Mouse (Mus musculus) megakaryocyte, embryonic 14.5 days (primary cell): ENCODE results near the gene Zfp296. TPM values are rescaled to one million over a fixed set of nuclear protein-coding genes. Genes with fewer than 3 reads are reported as not detected.

Source experiments
- H3K27me3 ChIP-seq: replicated peaks from 2 replicates; pipeline ENCODE3; 2012; ENCODE audit warnings: inconsistent platforms
- H3K36me3 ChIP-seq: replicated peaks from 2 replicates; pipeline ENCODE3; 2012; ENCODE audit warnings: low read length, inconsistent platforms, mixed read lengths
- H3K4me1 ChIP-seq: 2 replicates; pipeline ENCODE4 v1.6.1; 2012; ENCODE audit warnings: inconsistent platforms
- H3K4me3 ChIP-seq: replicated peaks from 2 replicates; pipeline ENCODE3; 2012; ENCODE audit warnings: moderate library complexity, mild to moderate bottlenecking, inconsistent platforms
- H3K9me3 ChIP-seq: 2 replicates; pipeline ENCODE4 v1.6.1; 2012; ENCODE audit warnings: inconsistent platforms
- FLI1 ChIP-seq: IDR thresholded peaks from 2 replicates; pipeline ENCODE4 v1.6.1; 2012; ENCODE audit warnings: low read length, inconsistent platforms, mixed read lengths
- GATA1 ChIP-seq: IDR thresholded peaks from 3 replicates; pipeline ENCODE4 v1.6.1; 2012; ENCODE audit warnings: mixed read lengths, low read length, inconsistent platforms, borderline replicate concordance
- polyA plus RNA-seq: library from polyadenylated mRNA; stranded (reverse); fragments of >175 nt; gene quantifications from 2 replicates; pipeline ENCODE4 v1.2.3, GENCODE M21; 2012; ENCODE audit warnings: low replicate concordance; ENCODE audit not compliant: insufficient read depth

Zfp296 gene
- 6.0 and 13.6 TPM in 2 replicates for polyA plus RNA-seq

DNA sequence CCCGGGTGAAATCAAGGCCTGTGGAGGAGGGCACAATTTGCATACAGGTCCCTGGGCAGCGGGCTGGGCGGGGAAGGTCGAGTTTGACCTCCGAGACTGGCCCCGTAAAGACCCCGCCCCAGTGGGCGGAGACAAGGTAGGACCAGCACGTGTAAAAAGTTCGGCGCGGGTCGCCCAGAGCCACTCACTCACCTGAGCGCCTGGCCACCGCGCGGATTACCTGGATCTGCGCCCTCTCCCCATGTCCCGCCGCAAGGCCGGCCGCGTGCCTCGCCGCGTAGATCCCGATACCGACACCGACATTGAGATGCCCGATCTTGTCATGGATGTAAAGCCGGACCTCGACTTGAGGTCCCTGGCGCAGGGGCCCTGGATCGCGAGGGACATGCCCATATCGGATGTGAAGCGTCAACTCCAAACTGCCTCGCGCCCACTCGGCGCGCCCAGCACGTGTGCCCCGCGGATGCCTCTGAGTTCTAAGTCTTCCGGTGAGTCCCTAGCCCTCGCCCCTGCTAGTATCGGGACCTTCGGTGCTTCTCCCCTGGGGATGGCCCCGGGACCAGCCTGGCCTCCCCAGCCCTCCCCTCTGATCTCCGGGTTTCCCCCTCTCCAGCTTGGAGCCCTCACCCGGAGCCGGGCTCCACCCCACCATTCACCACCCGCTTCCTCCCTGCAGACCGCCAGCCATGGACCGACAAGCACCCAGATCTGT, at the start of gene Zfp296, which contains the start of gene Gemin7:
Gene Zfp296 (plus strand): TSS at position 147 of the 712 bp plus-strand sequence.
Gene Gemin7 (minus strand): TSS at position 455 of the 712 bp plus-strand sequence.
- Histone ChIP-seq H3K4me1 (peaks cover 80% of the 10 kb centered on the region), H3K27me3 (no peaks in the 10 kb centered on the region), H3K9me3 (no peaks in the 10 kb centered on the region), H3K4me3 (peak within 1 kb of the TSS; percentile 95), H3K36me3 (peaks cover 31% of the 10 kb centered on the region)
- TF ChIP-seq GATA1, result no peak
- TF ChIP-seq FLI1, result no peak

DNA sequence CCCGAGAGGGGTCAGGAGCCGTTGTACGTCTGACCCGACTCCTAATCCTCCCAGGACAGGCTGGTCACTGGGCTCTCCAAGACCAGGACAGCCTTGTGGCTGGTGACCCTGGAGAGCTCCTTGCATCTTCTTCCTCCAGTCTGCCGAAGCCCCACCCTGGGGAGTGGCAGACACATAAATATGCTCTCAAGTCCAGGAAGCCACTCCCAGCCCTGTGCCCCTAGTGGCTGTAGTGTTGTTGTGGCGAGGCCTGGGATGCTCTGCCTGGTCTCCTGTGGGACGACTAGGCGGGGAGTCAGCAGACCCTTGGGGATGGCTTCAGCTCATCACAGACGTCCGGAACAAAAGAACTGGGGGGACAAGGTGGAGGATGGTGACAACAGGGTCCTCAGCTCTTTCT, 46.0 kb upstream of the Zfp296 start:
- H3K4me1 ChIP-seq, result peaks cover 26% of the 10 kb centered on the region
- H3K27me3 ChIP-seq, result peaks cover 2% of the 10 kb centered on the region
- H3K4me3 ChIP-seq, result no peak overlapping the region
- peaks cover 79% of the 10 kb centered on the region for H3K36me3 ChIP-seq
- no peaks in the 10 kb centered on the region for H3K9me3 ChIP-seq
- TF ChIP-seq GATA1, result no peak
- TF ChIP-seq FLI1, result no peak

DNA sequence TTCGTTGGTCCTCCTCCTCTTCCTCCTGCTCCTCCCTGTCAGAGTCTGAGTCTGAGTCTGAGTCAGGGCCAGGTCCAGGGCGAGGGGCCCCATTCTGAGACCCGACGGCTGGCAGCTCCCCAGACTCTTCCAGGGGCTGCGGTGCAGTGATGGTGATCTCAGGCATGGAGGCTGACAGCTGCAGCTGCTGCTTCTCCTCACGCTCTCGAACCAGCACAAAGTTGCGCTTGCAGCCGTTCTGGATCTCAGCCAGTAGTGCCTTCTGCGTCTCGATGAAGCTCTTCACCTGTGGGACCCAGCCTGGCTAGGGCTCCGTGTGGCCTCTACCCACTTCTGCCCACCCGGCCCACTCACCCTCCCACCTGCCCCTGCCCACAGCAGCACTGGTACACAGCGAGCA, 44.8 kb upstream of the Zfp296 start:
- H3K9me3 ChIP-seq, result no peaks in the 10 kb centered on the region
- H3K36me3 ChIP-seq, result peaks cover 91% of the 10 kb centered on the region
- peaks cover 31% of the 10 kb centered on the region for H3K4me1 ChIP-seq
- no peaks in the 10 kb centered on the region for H3K27me3 ChIP-seq
- no peak overlapping the region for H3K4me3 ChIP-seq
- no peak for TF ChIP-seq GATA1
- no peak for TF ChIP-seq FLI1

DNA sequence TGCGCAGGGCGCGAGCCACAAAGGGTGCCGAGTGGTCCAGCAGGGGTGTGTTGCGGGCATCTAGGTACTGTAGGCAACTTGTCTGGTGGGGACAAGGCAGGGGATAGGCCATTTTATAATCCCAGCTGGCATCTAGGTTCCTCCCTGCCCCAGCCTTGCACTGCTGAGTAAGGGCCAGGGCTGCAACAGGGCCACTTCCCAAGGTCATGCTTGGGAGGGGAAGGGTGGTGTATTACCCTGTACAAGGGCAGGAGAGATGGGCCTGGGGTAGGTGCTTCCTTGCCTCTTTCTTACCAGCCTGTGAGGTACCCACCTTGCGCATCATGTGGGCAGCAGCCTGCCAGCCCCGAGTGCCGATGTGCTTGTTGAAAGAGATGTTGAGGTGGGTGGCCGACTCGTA, 42.4 kb upstream of the Zfp296 start:
- peaks cover 43% of the 10 kb centered on the region for H3K4me1 ChIP-seq
- peaks cover 92% of the 10 kb centered on the region for H3K36me3 ChIP-seq
- no peaks in the 10 kb centered on the region for H3K9me3 ChIP-seq
- H3K4me3 ChIP-seq, result no peak overlapping the region
- no peaks in the 10 kb centered on the region for H3K27me3 ChIP-seq
- TF ChIP-seq FLI1 (no peak), GATA1 (no peak)

DNA sequence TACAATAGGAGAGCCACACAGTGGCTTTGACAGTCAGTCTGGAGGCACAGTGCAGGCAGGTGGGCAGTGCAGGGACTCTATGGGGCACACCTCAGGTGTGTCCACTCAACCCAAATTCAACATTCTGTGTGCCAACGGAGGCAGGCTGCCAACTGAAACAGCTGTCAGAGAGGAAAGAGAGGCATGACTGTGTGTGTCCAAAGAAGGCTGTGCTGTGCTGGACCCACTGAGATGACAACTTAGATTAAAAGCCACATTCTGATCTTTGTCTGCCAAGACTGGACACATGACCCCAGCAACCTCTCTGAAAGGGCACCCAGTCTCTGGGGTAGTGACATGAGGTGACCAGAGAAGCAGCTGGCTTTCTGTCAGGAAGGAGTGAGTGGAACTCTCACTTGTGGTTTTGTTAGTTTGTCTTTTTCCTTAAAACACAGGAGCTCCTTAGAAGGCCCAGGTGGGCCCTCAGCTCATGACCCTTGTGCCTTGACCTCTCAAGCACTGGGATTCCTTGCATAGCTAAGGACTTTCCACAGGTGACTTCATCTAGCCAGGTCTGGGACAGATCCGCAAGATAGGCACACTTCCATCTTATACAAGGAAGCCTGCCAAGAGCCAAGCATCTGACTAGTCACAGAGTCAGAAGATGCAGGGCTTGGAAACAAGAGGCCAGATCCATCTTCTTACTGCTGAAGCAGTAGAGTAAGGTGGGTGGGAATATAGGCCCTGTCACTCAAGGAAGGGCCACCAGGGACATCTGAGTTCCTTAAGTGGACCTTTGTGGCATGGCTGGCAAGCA, 36.1 kb upstream of the Zfp296 start:
- H3K36me3 ChIP-seq, result peaks cover 80% of the 10 kb centered on the region
- no peaks in the 10 kb centered on the region for H3K27me3 ChIP-seq
- H3K4me3 ChIP-seq, result no peak overlapping the region
- peaks cover 76% of the 10 kb centered on the region for H3K4me1 ChIP-seq
- no peaks in the 10 kb centered on the region for H3K9me3 ChIP-seq
- TF ChIP-seq FLI1 (no peak), GATA1 (no peak)

DNA sequence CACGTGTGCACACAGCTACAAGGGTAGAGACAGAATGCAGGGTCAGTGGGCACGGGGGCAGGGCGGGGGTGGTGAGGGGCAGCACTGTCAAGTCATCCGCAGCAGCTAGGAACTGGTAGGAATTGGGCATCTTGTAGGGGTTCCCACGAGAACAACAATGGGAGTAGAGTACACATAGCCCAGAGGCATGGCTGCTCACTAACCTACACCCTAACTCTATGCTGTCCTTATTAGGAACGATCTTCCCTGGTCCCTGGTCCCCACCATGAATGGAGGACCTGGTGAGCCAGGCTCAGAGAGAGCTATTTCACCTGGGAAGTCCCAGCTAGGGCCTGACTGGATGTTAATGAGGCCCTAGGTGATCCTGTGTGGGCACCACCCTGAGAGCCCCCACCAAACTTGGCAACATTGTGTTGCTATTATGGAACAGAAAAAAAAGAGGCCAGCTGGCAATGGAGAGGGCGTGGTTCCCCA, 35.4 kb upstream of the Zfp296 start:
- Histone ChIP-seq H3K36me3 (peaks cover 76% of the 10 kb centered on the region), H3K4me3 (no peak overlapping the region), H3K27me3 (no peaks in the 10 kb centered on the region), H3K4me1 (peaks cover 76% of the 10 kb centered on the region), H3K9me3 (no peaks in the 10 kb centered on the region)
- TF ChIP-seq GATA1 (no peak), FLI1 (no peak)

DNA sequence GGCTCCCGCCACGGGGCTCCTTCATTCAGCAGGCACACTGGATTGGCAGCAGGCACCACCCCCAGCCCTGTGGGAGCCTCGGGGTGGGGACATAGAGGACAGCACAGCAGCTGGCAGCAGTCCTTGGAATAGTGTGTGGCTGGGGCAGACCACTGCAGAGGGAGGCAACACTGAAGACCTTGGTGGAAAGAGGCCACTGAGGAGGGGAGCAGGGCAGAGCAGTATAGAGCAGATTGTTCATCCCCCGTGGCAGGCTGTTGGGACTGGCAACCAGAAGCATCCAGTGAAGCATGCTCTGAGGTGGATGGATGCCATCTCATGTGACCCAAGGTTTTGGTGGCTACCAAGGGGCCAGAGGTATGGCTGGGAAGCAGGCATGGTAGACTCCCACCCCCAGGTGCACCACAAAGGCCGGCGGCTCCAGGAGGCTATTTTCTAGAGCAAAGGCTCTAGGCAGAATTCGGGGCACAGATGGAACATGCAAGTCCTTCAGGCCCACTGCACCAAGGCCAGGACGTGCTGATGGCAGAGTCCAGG, 34.9 kb upstream of the Zfp296 start:
- Histone ChIP-seq H3K9me3 (no peaks in the 10 kb centered on the region), H3K4me3 (peak overlapping the region; percentile 15), H3K4me1 (peaks cover 78% of the 10 kb centered on the region), H3K27me3 (no peaks in the 10 kb centered on the region), H3K36me3 (peaks cover 76% of the 10 kb centered on the region)
- TF ChIP-seq GATA1, result no peak

DNA sequence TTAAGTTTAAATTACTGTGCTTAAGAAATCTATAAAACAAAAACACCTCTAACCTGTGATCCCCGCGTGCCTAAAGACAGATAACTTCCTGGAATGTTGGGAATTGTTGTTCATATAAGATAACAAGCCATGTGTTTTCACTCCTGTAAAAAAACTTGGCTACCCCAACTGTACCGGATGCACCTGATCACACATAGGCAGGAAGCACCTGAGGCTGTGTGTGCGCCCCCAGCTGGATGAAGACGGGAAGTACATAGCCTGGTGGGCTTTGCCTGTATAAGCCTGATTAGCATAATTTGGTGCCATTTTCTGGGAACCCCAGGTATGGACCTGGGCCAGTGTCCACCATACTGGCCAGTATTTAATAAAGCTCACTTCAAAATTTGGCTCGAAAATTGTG, 33.5 kb upstream of the Zfp296 start:
- TF ChIP-seq GATA1 (no peak), FLI1 (no peak)
- Histone ChIP-seq H3K9me3 (no peaks in the 10 kb centered on the region), H3K27me3 (no peaks in the 10 kb centered on the region), H3K4me3 (no peak overlapping the region), H3K4me1 (peaks cover 80% of the 10 kb centered on the region), H3K36me3 (peaks cover 76% of the 10 kb centered on the region)

DNA sequence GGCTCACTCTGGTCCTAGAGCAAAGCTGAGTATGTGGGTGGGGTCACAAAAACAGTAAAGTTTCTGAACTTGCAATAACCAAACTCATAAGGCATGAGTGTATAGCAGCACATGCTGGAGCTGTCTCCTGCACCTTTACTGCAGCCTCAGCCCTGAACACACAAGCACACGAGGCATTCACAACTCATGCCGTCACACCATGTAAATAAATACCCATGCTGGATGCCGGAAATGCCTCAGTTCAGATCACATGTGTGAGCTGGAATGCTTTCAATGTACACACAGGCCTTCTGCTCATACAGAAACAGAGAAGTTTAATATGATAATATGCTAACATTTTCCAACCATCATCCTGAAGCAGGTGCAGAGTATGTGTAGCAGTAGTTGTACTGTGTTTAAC, 31.1 kb upstream of the Zfp296 start:
- Histone ChIP-seq H3K9me3 (no peaks in the 10 kb centered on the region), H3K27me3 (no peaks in the 10 kb centered on the region), H3K4me1 (peaks cover 96% of the 10 kb centered on the region), H3K36me3 (peaks cover 86% of the 10 kb centered on the region), H3K4me3 (no peak overlapping the region)
- TF ChIP-seq GATA1, result no peak
- TF ChIP-seq FLI1, result no peak

DNA sequence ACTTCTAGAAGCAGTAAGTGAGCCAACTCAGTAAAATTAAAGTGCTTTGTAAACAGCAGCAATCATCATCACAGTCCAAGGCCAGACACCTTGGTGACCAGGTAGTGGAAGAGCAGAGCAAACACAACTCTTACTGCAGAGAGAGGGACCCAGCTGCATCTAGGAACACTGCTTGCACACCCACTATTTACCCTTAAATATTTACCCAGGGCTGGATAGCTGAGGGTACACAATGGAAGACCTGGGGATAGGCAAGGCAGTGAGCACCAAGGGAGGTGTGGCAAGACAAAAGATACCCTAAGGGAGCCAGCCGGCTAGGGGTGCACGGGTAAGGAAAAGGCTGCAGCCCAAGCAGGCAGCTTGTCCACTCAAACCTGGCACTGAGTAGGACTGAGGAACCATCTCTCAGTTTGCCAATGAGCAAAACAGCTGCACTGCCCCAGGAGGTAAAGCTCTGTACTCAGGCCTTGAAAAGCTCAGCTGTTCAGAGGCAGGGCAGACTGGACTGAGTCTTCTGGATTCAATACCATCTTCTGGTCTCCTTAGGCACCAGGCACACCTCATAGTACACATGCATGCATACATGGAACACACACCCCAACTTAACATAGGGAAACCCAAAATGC, 29.6 kb upstream of the Zfp296 start:
- peaks cover 85% of the 10 kb centered on the region for H3K36me3 ChIP-seq
- no peak overlapping the region for H3K4me3 ChIP-seq
- no peak for TF ChIP-seq GATA1
- no peak for TF ChIP-seq FLI1
- H3K27me3 ChIP-seq, result no peaks in the 10 kb centered on the region
- no peaks in the 10 kb centered on the region for H3K9me3 ChIP-seq
- H3K4me1 ChIP-seq, result peaks cover 96% of the 10 kb centered on the region
